Mouse (Mus musculus): ENCODE measurements around the gene Dbf4.

GRCm38 (mm10) chr5:8456561-8456960 is 34.0 kb upstream of the Dbf4 start:
- TF ChIP-seq CTCF (IDR thresholded peaks at IDR 0.05; ENCODE audit: low read depth, low read length) (no peak), POLR2AphosphoS5 (IDR thresholded peaks at IDR 0.05; ENCODE audit: insufficient replicate concordance, low read depth, low read length) (no peak)
